Mouse (Mus musculus) lung, postnatal 36 days (tissue): Measurements from ENCODE around the gene Smad5.

Source experiments
- DNase-seq: peaks from one replicate; pipeline ENCODE4 v3.0.0; 2022; ENCODE audit warnings: mixed read lengths

The Smad5 gene

GRCm38 (mm10) chr13:56703222-56703870 lies 536 bp downstream of the Smad5 start:
- peak; percentile 76 for DNase-seq

GRCm38 (mm10) chr13:56703871-56704321 lies 1.1 kb downstream of the Smad5 start:
- peak; percentile 68 for DNase-seq

- DNase-seq = no peak
Measured at GRCm38 (mm10) chr13:56704596-56704995, 1.8 kb downstream of the Smad5 start.

GRCm38 (mm10) chr13:56707111-56707510 lies 4.3 kb downstream of the Smad5 start:
- DNase-seq = no peak

GRCm38 (mm10) chr13:56707606-56708005 lies 4.8 kb downstream of the Smad5 start:
- DNase-seq = no peak

- DNase-seq = no peak
Measured at GRCm38 (mm10) chr13:56710620-56711019, 7.8 kb downstream of the Smad5 start.

- no peak for DNase-seq
Measured at GRCm38 (mm10) chr13:56712221-56712620, 9.4 kb downstream of the Smad5 start.

- no peak for DNase-seq
Measured at GRCm38 (mm10) chr13:56726551-56726950, 23.7 kb downstream of the Smad5 start.

GRCm38 (mm10) chr13:56729046-56729445 lies 26.2 kb downstream of the Smad5 start:
- DNase-seq = no peak

- no peak for DNase-seq
Measured at GRCm38 (mm10) chr13:56734617-56735016, 31.8 kb downstream of the Smad5 start.

GRCm38 (mm10) chr13:56735212-56735875 lies 32.5 kb downstream of the Smad5 start:
- DNase-seq = peak; percentile 74

- DNase-seq = no peak
Measured at GRCm38 (mm10) chr13:56739556-56739955, 36.7 kb downstream of the Smad5 start.

GRCm38 (mm10) chr13:56740496-56740895 lies 37.7 kb downstream of the Smad5 start:
- DNase-seq = no peak

- DNase-seq = no peak
Measured at GRCm38 (mm10) chr13:56741691-56742090, 38.9 kb downstream of the Smad5 start.

- DNase-seq = no peak
Measured at GRCm38 (mm10) chr13:56742325-56742901, 39.6 kb downstream of the Smad5 start.

- peak; percentile 41 for DNase-seq
Measured at GRCm38 (mm10) chr13:56746739-56747532, 44.1 kb downstream of the Smad5 start.

- DNase-seq = peak; percentile 70
Measured at GRCm38 (mm10) chr13:56747554-56747953, 44.7 kb downstream of the Smad5 start.

- DNase-seq = peak; percentile 56
Measured at GRCm38 (mm10) chr13:56749377-56749776, 46.6 kb downstream of the Smad5 start.

- no peak for DNase-seq
Measured at GRCm38 (mm10) chr13:56751774-56752173, 49.0 kb downstream of the Smad5 start.

- DNase-seq = no peak
Measured at GRCm38 (mm10) chr13:56752474-56753191, 49.8 kb downstream of the Smad5 start.

- DNase-seq = no peak
Measured at GRCm38 (mm10) chr13:56753192-56753951, 50.6 kb downstream of the Smad5 start, which contains the start of gene Gm45623. TSS of gene Gm45623 (minus strand) at chr13:56753827.

GRCm38 (mm10) chr13:56755871-56756270 lies 53.1 kb downstream of the Smad5 start:
- peak; percentile 61 for DNase-seq
